Mouse (Mus musculus) erythroblast, embryonic 14.5 days (primary cell): Measurements from ENCODE around the gene Creg2.

ENCODE experiments used
- GATA1 ChIP-seq: IDR thresholded peaks from 2 replicates; pipeline ENCODE4 v1.6.1; 2012; ENCODE audit warnings: low read length, inconsistent platforms, mixed read lengths
- TAL1 ChIP-seq: IDR thresholded peaks from 3 replicates; pipeline ENCODE4 v1.6.1; 2012; ENCODE audit warnings: low read length, inconsistent platforms, mixed read lengths

- TF ChIP-seq TAL1 (no peak), GATA1 (no peak)
These were observed 72.8 kb downstream of the Creg2 start for GRCm38 (mm10) chr1:39578446-39578845.
